Comparison of ENCODE assay signal across 15 mouse cellular contexts in genomic region chr16:8715513-8716080, GRCm38 (mm10). TPM values are rescaled to one million over a fixed set of nuclear protein-coding genes. Genes with fewer than 3 reads are reported as not detected.
A peak's percentile ranks its signal among the peaks of the same experiment; 100 is the strongest.
DNase-seq lines count a peak whose midpoint lies in the region; ATAC-seq lines count a peak whose summit lies in the region.
"Had no signal": no experiment of that assay in that cellular context is flagged by ENCODE, and none has a peak within 500 bp of the region (broad histone marks: within the 10 kb centered on the region; RNA-seq: fewer than 3 reads in every experiment).

No protein-coding gene starts in this region.

- peaks cover 2% of the 10 kb centered on the region; the same call in 1 of the 2 replicates for H3K36me3 ChIP-seq in forebrain, embryonic 11.5 days (ENCODE audit: control insufficient read depth, insufficient read depth, low read length)
- peaks cover 39% of the 10 kb centered on the region for H3K36me3 ChIP-seq in forebrain, embryonic 15.5 days

- 85% methylated on average over 10 of the region's 10 CpGs for WGBS in forebrain, embryonic 11.5 days
- 74% methylated on average over 10 of the region's 10 CpGs for WGBS in forebrain, embryonic 15.5 days

- no peaks in the 10 kb centered on the region for H3K27me3 ChIP-seq in forebrain, embryonic 11.5 days (ENCODE audit: control insufficient read depth, insufficient read depth, low read length)
- no peaks in the 10 kb centered on the region for H3K27me3 ChIP-seq in forebrain, embryonic 15.5 days
- H3K27me3 ChIP-seq: hindbrain, embryonic 15.5 days; neural tube, embryonic 12.5 days had no signal

- H3K27ac ChIP-seq in forebrain, embryonic 11.5 days (ENCODE audit: low read depth, low read length), result no peak overlapping the region
- H3K27ac ChIP-seq in forebrain, embryonic 15.5 days (replicated peaks), result no peak overlapping the region
- H3K27ac ChIP-seq: hindbrain, embryonic 15.5 days; neural tube, embryonic 12.5 days had no signal

- H3K9me3 ChIP-seq in forebrain, embryonic 11.5 days (ENCODE audit: control insufficient read depth, low read length), result no peaks in the 10 kb centered on the region
- no peaks in the 10 kb centered on the region for H3K9me3 ChIP-seq in forebrain, embryonic 15.5 days
- H3K9me3 ChIP-seq: hindbrain, embryonic 15.5 days; neural tube, embryonic 12.5 days had no signal

- intact Hi-C loops in heart, postnatal 14 days (cut with DNase I), result no loop called here
- intact Hi-C loops in left cerebral cortex, postnatal 10 days (cut with DNase I), result no loop called here

- H3K9ac ChIP-seq in forebrain, embryonic 11.5 days (ENCODE audit: low read length), result no peak overlapping the region
- no peak overlapping the region for H3K9ac ChIP-seq in forebrain, embryonic 15.5 days (replicated peaks)
- H3K9ac ChIP-seq: hindbrain, embryonic 15.5 days; neural tube, embryonic 12.5 days had no signal

- ATAC-seq in forebrain, embryonic 11.5 days (replicated peaks; ENCODE audit: low FRiP score), result 0 out of 2 replicates have a peak, but pooled peaks have one; percentile 27
- no peak for ATAC-seq in forebrain, embryonic 15.5 days (replicated peaks)

- H3K4me1 ChIP-seq in forebrain, embryonic 11.5 days (replicated peaks; ENCODE audit: control insufficient read depth, insufficient read depth, low read length), result no peaks in the 10 kb centered on the region
- H3K4me1 ChIP-seq in forebrain, embryonic 15.5 days, result 0 out of 2 replicates have a peak, but pooled peaks cover 7% of the 10 kb centered on the region

- no peak overlapping the region for H3K4me2 ChIP-seq in forebrain, embryonic 11.5 days (ENCODE audit: low read depth, low read length, severe bottlenecking)
- no peak overlapping the region for H3K4me2 ChIP-seq in forebrain, embryonic 15.5 days (replicated peaks)
- H3K4me2 ChIP-seq: hindbrain, embryonic 15.5 days; liver, embryonic 11.5 days; midbrain, embryonic 11.5 days; neural tube, embryonic 12.5 days had no signal

- no peak for DNase-seq in forebrain, embryonic 11.5 days (ENCODE audit: low spot score)
- DNase-seq in kidney, postnatal 10 days, result peak; percentile 57
- DNase-seq in kidney, postnatal 25 days, result no peak
- DNase-seq in ES-CJ7 (ENCODE audit: low read depth, low spot score), result peak; percentile 54
- DNase-seq in heart, postnatal 14 days, result peak; percentile 23 to 45
- DNase-seq in cerebellum, adult 11-12 months, result no peak
- DNase-seq in left cerebral cortex, postnatal 10 days (ENCODE audit: extremely low spot score in 1 of 2, low spot score in 2 of 2), result no peak
- DNase-seq: cerebellum, adult 9-11 months had no signal

- H3K4me3 ChIP-seq in forebrain, embryonic 11.5 days (ENCODE audit: low read depth, low read length), result no peak overlapping the region
- H3K4me3 ChIP-seq in forebrain, embryonic 15.5 days, result no peak overlapping the region
- H3K4me3 ChIP-seq: hindbrain, embryonic 15.5 days; neural tube, embryonic 12.5 days had no signal

RNA-seq across cellular contexts. Expression of gene Gm5767, which starts 35.0 kb away (rescaled TPM):
- not detected in 2 replicates for polyA plus RNA-seq in forebrain, embryonic 11.5 days (2014; fragmentation: Nextera tagmentation; extraction: Ambion mirVana)
- polyA plus RNA-seq in forebrain, embryonic 15.5 days (2015; fragmentation: Nextera tagmentation; extraction: Ambion mirVana), result not detected in 2 replicates
- total RNA-seq in heart, postnatal 14 days (2021), result not detected
- not detected for total RNA-seq in left cerebral cortex, postnatal 10 days (2021)
- total RNA-seq: layer of hippocampus, postnatal 25 days had no signal
- polyA plus RNA-seq: brain, embryonic 14.5 days; hindbrain, embryonic 15.5 days; liver, embryonic 11.5 days; midbrain, embryonic 11.5 days; neural tube, embryonic 12.5 days had no signal

RNA-seq across cellular contexts. Expression of gene Carhsp1, which starts 43.6 kb away (rescaled TPM):
- polyA plus RNA-seq in forebrain, embryonic 11.5 days (2014; fragmentation: Nextera tagmentation; extraction: Ambion mirVana), result 55.9 and 62.2 TPM in 2 replicates
- 183 and 199 TPM in 2 replicates for polyA plus RNA-seq in forebrain, embryonic 15.5 days (2015; fragmentation: Nextera tagmentation; extraction: Ambion mirVana)
- total RNA-seq in heart, postnatal 14 days (2021), result 10 to 100 TPM; 23.7 to 24.9 TPM
- total RNA-seq in left cerebral cortex, postnatal 10 days (2021), result 10 to 100 TPM; 10.7 to 12.3 TPM

Comparison
In these comparisons a context has a peak if more than half of its experiments do, and no peak if none do; other contexts are left out.
1. DNase-seq: peak in kidney, postnatal 10 days (single experiment), ES-CJ7 (single experiment) and heart, postnatal 14 days (2 of 2); none in forebrain, embryonic 11.5 days (single experiment), kidney, postnatal 25 days (0 of 2), cerebellum, adult 11-12 months (single experiment) and left cerebral cortex, postnatal 10 days (0 of 2).